20 mouse cellular contexts compared by ENCODE assay signal in the genomic region with DNA sequence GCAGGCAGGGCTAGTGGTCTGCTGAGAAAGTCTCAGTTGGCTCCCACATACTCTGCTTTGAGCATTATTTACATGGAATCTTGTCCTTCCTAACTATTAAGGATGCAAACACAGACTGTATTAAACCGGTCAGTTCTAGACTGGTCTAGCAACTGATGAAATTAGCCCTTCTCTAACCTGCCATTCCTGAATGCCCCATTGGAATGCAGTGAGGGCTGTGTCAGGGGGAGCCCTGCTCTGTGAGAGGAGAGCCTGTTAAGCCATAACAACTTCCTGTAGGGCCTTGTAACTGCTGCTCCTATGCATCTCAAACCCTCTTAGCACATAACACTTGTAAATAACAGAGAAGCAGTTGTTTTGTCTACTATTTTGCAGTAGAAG.
DNase-seq lines count a peak whose midpoint lies in the region; ATAC-seq and TF ChIP-seq lines count a peak whose summit lies in the region.
"Had no signal": no experiment of that assay in that cellular context is flagged by ENCODE, and none has a peak within 500 bp of the region (broad histone marks: within the 10 kb centered on the region; RNA-seq: fewer than 3 reads in every experiment).

No protein-coding gene starts in this region.

- no peak for DNase-seq in layer of hippocampus, adult 2 months (ENCODE audit: low spot score in 2 of 2)
- DNase-seq in layer of hippocampus, adult 9-10 months (ENCODE audit: low spot score), result no peak
- DNase-seq in kidney, adult 18-20 months, result peak; percentile 6
- DNase-seq in kidney, postnatal 0 days (ENCODE audit: low spot score), result peak; percentile 18
- DNase-seq in thymus, postnatal 4 days, result no peak
- no peak for DNase-seq in spleen, postnatal 14 days (ENCODE audit: low spot score in 2 of 2)
- DNase-seq: cerebellum, adult 9-11 months; gastrocnemius, postnatal 25 days; liver, embryonic 13.5 days; right cerebral cortex, postnatal 25 days; thymus, postnatal 14 days had no signal

- no peaks in the 10 kb centered on the region for H3K4me1 ChIP-seq in kidney, postnatal 0 days (replicated peaks; ENCODE audit: insufficient read depth, low read length)
- peaks cover 15% of the 10 kb centered on the region for H3K4me1 ChIP-seq in limb, embryonic 12.5 days (replicated peaks)
- H3K4me1 ChIP-seq: embryonic facial prominence, embryonic 13.5 days; hindbrain, embryonic 10.5 days; liver, embryonic 13.5 days; lung, embryonic 15.5 days; midbrain, embryonic 12.5 days had no signal

- no peak overlapping the region for H3K9ac ChIP-seq in kidney, postnatal 0 days (ENCODE audit: low read depth, low read length)
- H3K9ac ChIP-seq in limb, embryonic 12.5 days (replicated peaks), result no peak overlapping the region
- H3K9ac ChIP-seq: embryonic facial prominence, embryonic 13.5 days; limb, embryonic 13.5 days; liver, embryonic 13.5 days; lung, embryonic 15.5 days; midbrain, embryonic 12.5 days had no signal

- H3K27me3 ChIP-seq in kidney, postnatal 0 days (ENCODE audit: insufficient read depth, low read length), result no peaks in the 10 kb centered on the region
- no peaks in the 10 kb centered on the region for H3K27me3 ChIP-seq in limb, embryonic 12.5 days
- H3K27me3 ChIP-seq: embryonic facial prominence, embryonic 13.5 days; limb, embryonic 13.5 days; liver, embryonic 13.5 days; lung, embryonic 15.5 days; midbrain, embryonic 12.5 days had no signal

- peak overlapping the region; percentile 75; the same call in 1 of the 2 replicates for H3K27ac ChIP-seq in layer of hippocampus, adult 2 months
- H3K27ac ChIP-seq in kidney, postnatal 0 days, result peak overlapping the region; percentile 54
- H3K27ac ChIP-seq in limb, embryonic 12.5 days, result peak overlapping the region; percentile 74
- H3K27ac ChIP-seq: embryonic facial prominence, embryonic 13.5 days; hindbrain, embryonic 10.5 days; hindbrain, postnatal 0 days; limb, embryonic 13.5 days; liver, embryonic 13.5 days; lung, embryonic 15.5 days; midbrain, embryonic 12.5 days had no signal

- no peaks in the 10 kb centered on the region for H3K9me3 ChIP-seq in kidney, postnatal 0 days (replicated peaks; ENCODE audit: low read length)
- no peaks in the 10 kb centered on the region for H3K9me3 ChIP-seq in limb, embryonic 12.5 days
- H3K9me3 ChIP-seq: embryonic facial prominence, embryonic 13.5 days; hindbrain, embryonic 10.5 days; limb, embryonic 13.5 days; liver, embryonic 13.5 days; lung, embryonic 15.5 days; midbrain, embryonic 12.5 days had no signal

- no peak for TF ChIP-seq CTCF in layer of hippocampus, adult 2 months (conservative IDR thresholded peaks at IDR 0.05)
- TF ChIP-seq CTCF in kidney, postnatal 0 days (IDR thresholded peaks at IDR 0.05; ENCODE audit: low read depth), result no peak

- 54% methylated on average over 1 of the region's 1 CpGs for WGBS in kidney, postnatal 0 days
- WGBS in limb, embryonic 12.5 days, result 60% methylated on average over 1 of the region's 1 CpGs

- H3K36me3 ChIP-seq in kidney, postnatal 0 days (ENCODE audit: insufficient read depth, low read length), result no peaks in the 10 kb centered on the region
- H3K36me3 ChIP-seq in limb, embryonic 12.5 days, result no peaks in the 10 kb centered on the region
- H3K36me3 ChIP-seq: embryonic facial prominence, embryonic 13.5 days; hindbrain, embryonic 10.5 days; limb, embryonic 13.5 days; liver, embryonic 13.5 days; lung, embryonic 15.5 days; midbrain, embryonic 12.5 days had no signal

- no peak overlapping the region for H3K4me3 ChIP-seq in layer of hippocampus, adult 2 months
- no peak overlapping the region for H3K4me3 ChIP-seq in kidney, postnatal 0 days (replicated peaks; ENCODE audit: low read depth, low read length)
- H3K4me3 ChIP-seq in limb, embryonic 12.5 days (replicated peaks), result no peak overlapping the region
- H3K4me3 ChIP-seq: embryonic facial prominence, embryonic 13.5 days; hindbrain, embryonic 10.5 days; limb, embryonic 13.5 days; liver, embryonic 13.5 days; lung, embryonic 15.5 days; midbrain, embryonic 12.5 days; myocyte had no signal

- H3K4me2 ChIP-seq in kidney, postnatal 0 days (ENCODE audit: low read length), result no peak overlapping the region
- peak overlapping the region; percentile 17; the same call in 1 of the 2 replicates for H3K4me2 ChIP-seq in limb, embryonic 12.5 days
- H3K4me2 ChIP-seq: embryonic facial prominence, embryonic 13.5 days; limb, embryonic 13.5 days; liver, embryonic 13.5 days; lung, embryonic 15.5 days; midbrain, embryonic 12.5 days had no signal

- ATAC-seq in kidney, postnatal 0 days (replicated peaks; ENCODE audit: low FRiP score, low read depth), result no peak; the same call in 1 of the 2 replicates
- ATAC-seq in limb, embryonic 12.5 days (ENCODE audit: insufficient number of reproducible peaks, insufficient read depth, low FRiP score, low TSS enrichment, low read depth), result peak; percentile 78; the same call in 1 of the 2 replicates
- ATAC-seq: hindbrain, postnatal 0 days; intestine, postnatal 0 days had no signal

Comparison
In these comparisons a context has a peak if more than half of its experiments do, and no peak if none do; other contexts are left out.
1. DNase-seq: peak in kidney, adult 18-20 months (single experiment) and kidney, postnatal 0 days (single experiment); none in layer of hippocampus, adult 2 months (0 of 2), layer of hippocampus, adult 9-10 months (single experiment), thymus, postnatal 4 days (single experiment) and spleen, postnatal 14 days (0 of 2).
2. Peak in every context shown above with its lines, with median percentiles within 50 percentile points of each other: H3K27ac ChIP-seq.